In the genomic region with DNA sequence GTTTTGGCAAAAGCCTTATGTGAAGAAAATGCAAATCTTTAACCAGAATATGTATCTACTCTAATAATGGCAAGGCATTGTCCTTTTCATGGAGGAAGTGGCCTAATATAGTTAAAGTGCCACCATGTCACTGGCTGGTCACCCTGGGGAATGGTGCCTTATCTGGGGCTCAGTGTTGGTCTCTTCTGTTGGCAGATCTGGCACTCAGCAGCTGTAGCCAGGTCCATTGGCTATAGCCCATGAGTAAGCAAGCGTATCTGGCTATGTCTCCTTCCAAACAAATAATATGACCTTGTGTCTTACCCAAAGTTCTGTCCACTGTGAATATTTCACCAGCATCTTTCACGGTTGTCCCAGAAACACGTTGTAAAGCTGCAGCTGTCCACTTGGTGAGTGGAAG, we compare ENCODE assay signal across 16 mouse cellular contexts.
"Had no signal": no experiment of that assay in that cellular context is flagged by ENCODE, and none has a peak within 500 bp of the region (broad histone marks: within the 10 kb centered on the region; RNA-seq: fewer than 3 reads in every experiment).

No protein-coding gene starts in this region.

- DNase-seq: retina, postnatal 1 day; right cerebral cortex, adult 18-20 months; right cerebral cortex, postnatal 14 days; right cerebral cortex, postnatal 25 days; right cerebral cortex, postnatal 4 days; spleen, adult 18-20 months; thymus, adult 18-20 months; thymus, adult 2 months; thymus, postnatal 14 days; thymus, postnatal 25 days; thymus, postnatal 36 days; thymus, postnatal 4 days had no signal

- H3K27ac ChIP-seq: neural tube, embryonic 13.5 days; neural tube, embryonic 15.5 days; stomach, embryonic 15.5 days; stomach, postnatal 0 days had no signal

- H3K9ac ChIP-seq: neural tube, embryonic 13.5 days; neural tube, embryonic 15.5 days; stomach, embryonic 15.5 days had no signal

- H3K36me3 ChIP-seq: neural tube, embryonic 13.5 days; neural tube, embryonic 15.5 days; stomach, embryonic 15.5 days had no signal

- H3K27me3 ChIP-seq: neural tube, embryonic 13.5 days; neural tube, embryonic 15.5 days; stomach, embryonic 15.5 days had no signal

- H3K9me3 ChIP-seq: neural tube, embryonic 13.5 days; neural tube, embryonic 15.5 days; stomach, embryonic 15.5 days had no signal

- H3K4me2 ChIP-seq: neural tube, embryonic 13.5 days; neural tube, embryonic 15.5 days; stomach, embryonic 15.5 days had no signal

- H3K4me1 ChIP-seq: neural tube, embryonic 13.5 days; neural tube, embryonic 15.5 days; stomach, embryonic 15.5 days had no signal

- H3K4me3 ChIP-seq: neural tube, embryonic 13.5 days; neural tube, embryonic 15.5 days; stomach, embryonic 15.5 days had no signal
